Mouse (Mus musculus) adipocyte (in vitro differentiated cells): ENCODE measurements around the gene Spast.

Experiments used
- DNase-seq: peaks from one replicate; pipeline ENCODE4 v3.0.0-alpha.2; 2016; ENCODE audit warnings: low spot score

The Spast gene

DNA sequence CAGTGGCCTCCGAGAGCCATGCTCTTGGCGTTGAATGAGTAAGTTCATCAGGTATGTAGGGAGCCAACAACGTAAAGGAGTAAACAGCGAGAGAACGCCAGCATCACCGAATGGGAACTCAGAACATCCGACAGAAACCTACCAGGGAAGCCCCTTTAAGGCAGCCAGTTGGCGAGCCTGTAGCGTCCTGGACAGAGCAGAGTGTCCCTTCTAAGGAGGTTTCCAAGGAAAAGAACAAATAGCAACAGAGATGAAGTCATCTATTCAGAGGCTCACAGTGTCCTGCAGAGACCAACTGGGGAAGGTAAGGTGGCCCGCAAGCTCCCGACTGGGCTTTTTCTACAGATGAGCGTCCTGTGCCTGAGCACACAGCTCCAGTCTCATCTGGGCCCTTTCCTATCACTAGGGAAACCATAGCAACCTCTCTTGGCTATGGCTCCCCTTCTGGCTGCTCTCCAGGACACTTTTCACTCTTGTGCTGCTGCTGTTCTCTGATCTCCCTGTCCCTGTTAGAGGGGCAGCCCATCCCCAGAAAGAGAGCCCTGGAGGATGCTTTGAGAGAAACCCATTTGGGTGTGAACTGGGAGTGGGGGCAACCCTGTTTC, 85.7 kb downstream of the Spast start:
- peak; percentile 12 for DNase-seq

DNA sequence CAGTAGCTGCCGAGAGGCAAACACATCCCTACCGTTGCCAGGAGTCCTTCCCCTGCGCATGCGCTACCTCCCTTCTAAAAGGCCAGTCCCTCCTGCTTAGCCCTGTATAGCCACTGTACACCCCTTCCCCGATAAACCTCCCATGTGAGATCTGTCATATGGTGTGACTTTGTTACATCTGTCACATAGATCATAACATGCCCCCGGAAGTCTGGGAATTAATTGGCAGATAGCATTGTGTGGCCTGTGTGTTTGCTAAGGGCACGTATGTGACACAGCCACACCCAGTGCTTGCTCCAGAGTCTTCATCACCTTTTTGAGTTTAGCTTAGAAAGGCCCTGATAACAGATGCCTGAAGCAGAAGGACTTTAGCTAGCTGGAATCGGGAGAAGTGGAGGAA, 91.3 kb downstream of the Spast start:
- DNase-seq: no peak

DNA sequence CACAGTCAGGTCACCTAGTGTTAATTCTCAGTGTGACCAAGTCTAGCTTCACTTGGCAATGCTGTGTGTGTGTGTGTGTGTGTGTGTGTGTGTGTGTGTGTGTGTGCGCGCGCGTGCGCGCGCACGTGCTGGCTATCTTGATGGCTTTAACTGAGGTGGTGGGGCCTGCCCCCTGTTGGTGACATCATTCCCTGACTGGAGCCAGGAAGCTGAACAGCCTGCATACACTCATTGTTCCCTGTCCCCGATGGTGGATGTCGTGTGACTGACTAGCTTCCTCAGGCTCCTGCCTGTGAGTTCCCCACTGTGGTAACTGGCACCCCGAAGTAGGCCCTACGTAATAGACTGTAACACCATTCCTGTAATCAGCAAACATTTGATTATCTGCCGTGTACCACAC, 92.7 kb downstream of the Spast start:
- DNase-seq: no peak

DNA sequence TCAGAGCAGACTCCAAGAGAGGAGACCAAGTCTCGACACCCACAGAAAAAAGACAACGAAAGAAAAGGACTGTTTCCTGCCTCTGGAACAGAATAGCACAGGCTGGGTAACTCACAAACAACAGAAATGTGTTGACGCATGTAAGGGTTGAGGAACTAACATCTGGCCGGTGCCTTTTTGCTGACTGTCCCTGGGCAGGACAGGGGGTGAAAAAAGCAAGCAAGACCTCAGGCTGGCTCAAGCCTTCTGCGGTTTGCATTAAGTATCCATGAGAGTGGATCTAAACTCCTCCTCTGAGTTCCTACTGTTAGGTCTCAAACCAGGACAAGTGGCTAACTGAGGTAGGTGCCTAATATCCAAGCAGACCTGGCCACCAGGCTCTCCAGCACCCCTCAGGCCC, 93.8 kb downstream of the Spast start:
- DNase-seq: no peak

DNA sequence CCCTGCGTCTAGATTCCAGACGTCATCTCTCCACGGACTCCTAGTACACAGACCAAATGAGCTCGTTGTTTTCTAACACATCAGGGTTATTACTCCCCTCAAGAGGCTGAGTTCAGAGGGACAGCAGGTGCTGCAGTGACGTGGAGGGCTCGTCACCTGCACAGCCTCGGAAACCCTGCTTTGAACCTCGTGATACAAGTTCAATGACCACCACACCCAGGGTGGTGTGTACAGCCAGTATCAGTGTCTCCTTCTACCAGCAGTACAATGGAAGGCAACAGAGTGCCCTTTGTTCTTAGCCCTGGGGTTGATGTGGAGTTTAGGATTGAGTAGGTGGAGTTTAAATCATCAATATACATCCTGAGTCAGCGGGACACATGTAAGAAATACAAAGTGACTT, 99.0 kb downstream of the Spast start:
- no peak for DNase-seq

DNA sequence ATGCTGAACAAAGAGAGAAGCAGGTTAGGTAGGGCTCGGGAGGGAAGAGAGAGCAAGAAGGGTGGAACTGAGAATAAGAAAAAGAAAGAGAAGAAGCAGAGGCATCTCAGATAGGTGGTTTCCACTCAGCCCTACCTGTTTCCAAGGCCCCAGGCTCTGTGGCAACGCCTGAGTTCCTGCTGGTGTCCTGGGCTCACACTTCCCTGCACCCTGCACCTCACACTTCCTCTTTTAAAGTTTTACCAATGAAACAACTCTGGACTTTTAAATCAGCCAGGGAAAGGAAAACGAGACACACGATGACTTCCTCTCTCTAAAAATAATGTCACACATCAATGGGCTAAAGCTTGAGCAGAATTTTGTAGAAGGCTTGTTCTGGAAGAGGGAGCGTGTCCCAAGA, 101.7 kb downstream of the Spast start:
- DNase-seq: no peak
